Mouse (Mus musculus) brown adipose tissue, adult 24 weeks (tissue): ENCODE results near the gene Rc3h1. TPM values are rescaled to one million over a fixed set of nuclear protein-coding genes. Genes with fewer than 3 reads are reported as not detected.

Experiments used
- H3K27ac ChIP-seq: fragments of 200-500 bp; replicated peaks from 2 replicates; pipeline ENCODE4 v1.5.1; 2012; ENCODE audit warnings: low read depth, mild to moderate bottlenecking, low read length
- H3K4me1 ChIP-seq: fragments of 200-500 bp; 2 replicates; pipeline ENCODE4 v1.6.1; 2012; ENCODE audit warnings: low read length, mixed read lengths; ENCODE audit not compliant: control insufficient read depth, insufficient read depth, insufficient read length
- H3K4me3 ChIP-seq: fragments of 200-500 bp; 2 replicates; pipeline ENCODE4 v1.5.1; 2012; ENCODE audit warnings: low read depth, mild to moderate bottlenecking, low read length, moderate library complexity; ENCODE audit not compliant: insufficient read depth
- polyA plus RNA-seq: library from polyadenylated mRNA; stranded (reverse); fragments of >200 nt; gene quantifications from 2 replicates; pipeline ENCODE4 v1.2.4, GENCODE M21; 2012; ENCODE audit not compliant: missing spikeins, insufficient read depth, insufficient read length

Gene Rc3h1
- polyA plus RNA-seq, 1 experiment: 13.5 TPM

GRCm38 (mm10) chr1:160910176-160910575 lies 4.0 kb downstream of the Rc3h1 start:
- no peak overlapping the region for H3K4me3 ChIP-seq
- H3K4me1 ChIP-seq: peaks cover 13% of the 10 kb centered on the region
- H3K27ac ChIP-seq: no peak overlapping the region

GRCm38 (mm10) chr1:160910812-160911211 lies 4.6 kb downstream of the Rc3h1 start:
- H3K27ac ChIP-seq: no peak overlapping the region
- peaks cover 15% of the 10 kb centered on the region for H3K4me1 ChIP-seq
- H3K4me3 ChIP-seq: no peak overlapping the region

- Histone ChIP-seq H3K27ac (peak overlapping the region; percentile 47), H3K4me1 (peaks cover 23% of the 10 kb centered on the region), H3K4me3 (no peak overlapping the region)
Measured at GRCm38 (mm10) chr1:160919383-160919782, 13.2 kb downstream of the Rc3h1 start.

GRCm38 (mm10) chr1:160921938-160922337 lies 15.7 kb downstream of the Rc3h1 start:
- Histone ChIP-seq H3K27ac (no peak overlapping the region), H3K4me3 (no peak overlapping the region), H3K4me1 (peaks cover 16% of the 10 kb centered on the region)

- H3K27ac ChIP-seq: no peak overlapping the region
Measured at GRCm38 (mm10) chr1:160931320-160931719, 25.1 kb downstream of the Rc3h1 start.

GRCm38 (mm10) chr1:160933896-160934482 lies 27.8 kb downstream of the Rc3h1 start:
- no peaks in the 10 kb centered on the region; the same call in 1 of the 2 replicates for H3K4me1 ChIP-seq
- no peak overlapping the region for H3K4me3 ChIP-seq
- H3K27ac ChIP-seq: no peak overlapping the region

More at GRCm38 (mm10) chr1:160931320-160931719, 25.1 kb downstream of the Rc3h1 start:
- peaks cover 3% of the 10 kb centered on the region for H3K4me1 ChIP-seq
- no peak overlapping the region for H3K4me3 ChIP-seq

GRCm38 (mm10) chr1:160935551-160935950 lies 29.3 kb downstream of the Rc3h1 start:
- Histone ChIP-seq H3K4me3 (no peak overlapping the region), H3K27ac (no peak overlapping the region), H3K4me1 (no peaks in the 10 kb centered on the region)

GRCm38 (mm10) chr1:160963199-160963598 lies 57.0 kb downstream of the Rc3h1 start:
- no peaks in the 10 kb centered on the region for H3K4me1 ChIP-seq
- no peak overlapping the region for H3K4me3 ChIP-seq

GRCm38 (mm10) chr1:160967268-160967667 lies 61.0 kb downstream of the Rc3h1 start:
- H3K4me1 ChIP-seq: no peaks in the 10 kb centered on the region
- no peak overlapping the region for H3K4me3 ChIP-seq
- no peak overlapping the region for H3K27ac ChIP-seq

More at GRCm38 (mm10) chr1:160963199-160963598, 57.0 kb downstream of the Rc3h1 start:
- H3K27ac ChIP-seq: no peak overlapping the region

GRCm38 (mm10) chr1:160968643-160969042 lies 62.4 kb downstream of the Rc3h1 start:
- no peak overlapping the region for H3K4me3 ChIP-seq
- no peak overlapping the region for H3K27ac ChIP-seq
- no peaks in the 10 kb centered on the region for H3K4me1 ChIP-seq

- Histone ChIP-seq H3K27ac (no peak within 1 kb of the TSS), H3K4me3 (no peak within 1 kb of the TSS), H3K4me1 (peaks cover 2% of the 10 kb centered on the region; the same call in 1 of the 2 replicates)
Measured at GRCm38 (mm10) chr1:160978071-160978735, 72.0 kb downstream of the Rc3h1 start, which contains the start of gene Serpinc1. TSS of gene Serpinc1 (plus strand) at chr1:160978585.

- Histone ChIP-seq H3K27ac (no peak overlapping the region), H3K4me1 (peaks cover 2% of the 10 kb centered on the region; the same call in 1 of the 2 replicates), H3K4me3 (no peak overlapping the region)
Measured at GRCm38 (mm10) chr1:160980021-160980420, 73.8 kb downstream of the Rc3h1 start.

GRCm38 (mm10) chr1:160980537-160981234 lies 74.5 kb downstream of the Rc3h1 start:
- Histone ChIP-seq H3K27ac (no peak overlapping the region), H3K4me3 (no peak overlapping the region)

GRCm38 (mm10) chr1:160981337-160981736 lies 75.1 kb downstream of the Rc3h1 start:
- Histone ChIP-seq H3K4me1 (peaks cover 2% of the 10 kb centered on the region; the same call in 1 of the 2 replicates), H3K27ac (no peak overlapping the region), H3K4me3 (no peak overlapping the region)

More at GRCm38 (mm10) chr1:160980537-160981234, 74.5 kb downstream of the Rc3h1 start:
- peaks cover 2% of the 10 kb centered on the region; the same call in 1 of the 2 replicates for H3K4me1 ChIP-seq

- no peak overlapping the region for H3K4me3 ChIP-seq
- H3K27ac ChIP-seq: no peak overlapping the region
- peaks cover 2% of the 10 kb centered on the region; the same call in 1 of the 2 replicates for H3K4me1 ChIP-seq
Measured at GRCm38 (mm10) chr1:160982887-160983286, 76.7 kb downstream of the Rc3h1 start.
